Mouse (Mus musculus) spleen, adult 2 months (tissue): ENCODE data around the gene Cfap74. TPM values are rescaled to one million over a fixed set of nuclear protein-coding genes. Genes with fewer than 3 reads are reported as not detected.
"Not testable (repeated sequence)": the region's sequence is repeated elsewhere in the genome, so short reads cannot be mapped to it uniquely, and the experiment has no call there.

Experiments
- DNase-seq, 2 experiments: peaks; one replicate each; pipeline versions ENCODE4 v3.0.0 to v3.0.0-alpha.2; 2012 to 2021; ENCODE audit warnings: low spot score in 2 of 2, low read depth in 1 of 2
- H3K27ac ChIP-seq: fragments of 200-500 bp; 2 replicates; pipeline ENCODE4 v1.5.1; 2012; ENCODE audit warnings: low read length, inconsistent platforms; ENCODE audit not compliant: insufficient read depth
- H3K27me3 ChIP-seq: fragments of 200-500 bp; 2 replicates; pipeline ENCODE4 v1.6.1; 2012; ENCODE audit warnings: mild to moderate bottlenecking, moderate library complexity, low read length, inconsistent platforms; ENCODE audit not compliant: control insufficient read depth, insufficient read depth
- H3K36me3 ChIP-seq: fragments of 200-500 bp; 2 replicates; pipeline ENCODE4 v1.6.1; 2012; ENCODE audit warnings: mild to moderate bottlenecking, low read length, inconsistent platforms; ENCODE audit not compliant: control insufficient read depth, insufficient read depth
- H3K4me1 ChIP-seq: fragments of 200-500 bp; 2 replicates; pipeline ENCODE4 v1.6.1; 2011; ENCODE audit warnings: inconsistent platforms; ENCODE audit not compliant: control insufficient read depth, insufficient read depth, insufficient read length
- H3K4me3 ChIP-seq: fragments of 200-500 bp; 2 replicates; pipeline ENCODE4 v1.5.1; 2011; ENCODE audit warnings: mild to moderate bottlenecking, inconsistent platforms; ENCODE audit not compliant: insufficient read depth, insufficient read length; ENCODE audit errors: extremely low read depth
- CTCF ChIP-seq: fragments of 200-500 bp; IDR thresholded peaks from 2 replicates; pipeline ENCODE4 v1.5.1; 2011; ENCODE audit warnings: mild to moderate bottlenecking, inconsistent platforms; ENCODE audit not compliant: insufficient read depth, insufficient read length, insufficient replicate concordance; ENCODE audit errors: extremely low read depth
- POLR2A ChIP-seq: fragments of 200-500 bp; IDR thresholded peaks from 2 replicates; pipeline ENCODE4 v1.6.1; 2011; ENCODE audit warnings: low read depth, low read length, inconsistent platforms
- WGBS: fragments of 180-500 bp; shearing (Covaris S2); methylation state at CpG from one replicate; pipeline ENCODE4 v1.1.7; 2018; 5-methylcytosine and 5-hydroxymethylcytosine counted together
- polyA plus RNA-seq: library from polyadenylated mRNA; depleted of rRNA; stranded (reverse); fragments of >200 nt; gene quantifications from 2 replicates; pipeline ENCODE4 v1.2.3, GENCODE M21; 2012

Gene Cfap74
- polyA plus RNA-seq, 1 experiment = 0.13 TPM

GRCm38 (mm10) chr4:155472716-155473290 is 63.8 kb downstream of the Cfap74 start:
- no peak for TF ChIP-seq POLR2A
- TF ChIP-seq CTCF = no peak
- Histone ChIP-seq H3K4me3 (no peak overlapping the region), H3K27ac (no peak overlapping the region), H3K36me3 (no peaks in the 10 kb centered on the region), H3K27me3 (no peaks in the 10 kb centered on the region), H3K4me1 (peaks cover 4% of the 10 kb centered on the region)
- 72% methylated on average over 3 of the region's 3 CpGs for WGBS
- DNase-seq = no peak

DNA sequence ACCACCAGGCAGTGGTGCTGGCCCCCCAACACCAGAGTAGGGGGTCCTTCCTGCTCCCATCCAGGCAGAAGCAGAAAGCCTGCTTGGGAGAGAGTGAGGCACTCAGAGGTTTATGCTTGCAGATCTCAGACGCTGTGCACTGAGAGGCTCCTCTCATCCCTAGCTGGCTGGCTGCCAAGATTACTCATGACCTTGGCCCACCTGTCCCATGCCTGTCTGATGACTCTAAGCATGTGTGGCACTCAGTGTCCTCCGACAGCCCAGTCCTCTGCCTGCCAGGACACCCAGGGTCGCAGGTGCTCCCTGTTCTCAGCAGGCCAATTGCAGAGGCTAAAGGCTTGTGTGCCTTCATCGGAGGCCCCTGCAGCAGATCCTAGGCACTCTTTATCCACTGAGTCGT is 64.3 kb downstream of the Cfap74 start:
- WGBS = 66% methylated on average over 5 of the region's 5 CpGs
- no peak for DNase-seq
- TF ChIP-seq CTCF = no peak
- no peak for TF ChIP-seq POLR2A
- Histone ChIP-seq H3K36me3 (no peaks in the 10 kb centered on the region), H3K4me1 (peaks cover 4% of the 10 kb centered on the region), H3K27ac (no peak overlapping the region), H3K4me3 (no peak overlapping the region), H3K27me3 (no peaks in the 10 kb centered on the region)

GRCm38 (mm10) chr4:155473796-155474195 is 64.8 kb downstream of the Cfap74 start:
- H3K27ac ChIP-seq, DNase-seq, H3K36me3 ChIP-seq, H3K27me3 ChIP-seq, H3K4me3 ChIP-seq, H3K4me1 ChIP-seq: not testable (repeated sequence)
- 61% methylated on average over 2 of the region's 2 CpGs for WGBS

- TF ChIP-seq CTCF = peak; percentile 98
- no peak for TF ChIP-seq POLR2A
- WGBS = 21% methylated on average over 28 of the region's 28 CpGs
- Histone ChIP-seq H3K4me3 (no peak overlapping the region), H3K27me3 (no peaks in the 10 kb centered on the region), H3K36me3 (no peaks in the 10 kb centered on the region), H3K27ac (no peak overlapping the region), H3K4me1 (no peaks in the 10 kb centered on the region)
- DNase-seq = peak; percentile 58 to 70
These were observed 72.6 kb downstream of the Cfap74 start for GRCm38 (mm10) chr4:155481381-155482124.

DNA sequence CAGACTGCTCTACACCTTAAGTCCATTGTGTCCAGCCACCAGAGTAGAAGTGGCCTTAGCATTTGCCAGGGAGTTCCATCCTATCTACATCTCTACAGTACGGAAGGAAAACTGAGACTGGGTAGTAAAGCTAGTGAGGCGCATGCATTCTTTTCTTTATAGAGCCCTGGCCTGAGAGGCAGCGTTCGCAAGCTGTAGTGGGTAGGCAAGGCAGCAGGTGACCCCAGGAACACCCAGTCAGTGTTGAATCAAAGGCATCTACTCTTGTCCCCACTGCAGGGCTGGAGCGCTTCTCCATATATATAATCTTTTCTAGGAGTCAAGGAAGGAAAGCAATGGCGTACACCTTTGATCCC is 73.1 kb downstream of the Cfap74 start:
- no peak for TF ChIP-seq POLR2A
- no peak for TF ChIP-seq CTCF
- no peak for DNase-seq
- Histone ChIP-seq H3K36me3 (no peaks in the 10 kb centered on the region), H3K4me1 (peaks cover 2% of the 10 kb centered on the region; the same call in 1 of the 2 replicates), H3K4me3 (no peak overlapping the region), H3K27me3 (no peaks in the 10 kb centered on the region), H3K27ac (no peak overlapping the region)
- 91% methylated on average over 6 of the region's 6 CpGs for WGBS

GRCm38 (mm10) chr4:155482733-155483540 is 73.9 kb downstream of the Cfap74 start:
- no peak for DNase-seq
- TF ChIP-seq CTCF = no peak
- H3K4me1 ChIP-seq = peaks cover 11% of the 10 kb centered on the region
- no peaks in the 10 kb centered on the region for H3K27me3 ChIP-seq
- WGBS = 88% methylated on average over 8 of the region's 8 CpGs
- H3K4me3 ChIP-seq = no peak overlapping the region
- no peak overlapping the region for H3K27ac ChIP-seq
- H3K36me3 ChIP-seq = no peaks in the 10 kb centered on the region

GRCm38 (mm10) chr4:155485521-155485920 is 76.5 kb downstream of the Cfap74 start:
- H3K27me3 ChIP-seq = no peaks in the 10 kb centered on the region
- no peak overlapping the region for H3K27ac ChIP-seq
- no peak overlapping the region for H3K4me3 ChIP-seq
- TF ChIP-seq POLR2A = no peak
- TF ChIP-seq CTCF = no peak
- H3K4me1 ChIP-seq = peaks cover 17% of the 10 kb centered on the region
- no peaks in the 10 kb centered on the region for H3K36me3 ChIP-seq
- 62% methylated on average over 3 of the region's 3 CpGs for WGBS
- DNase-seq = no peak
